Mouse (Mus musculus): ENCODE data around the gene Trim40. TPM values are rescaled to one million over a fixed set of nuclear protein-coding genes. Genes with fewer than 3 reads are reported as not detected.

Trim40 gene
- not detected in 2 replicates for polyA plus RNA-seq (2012)

DNA sequence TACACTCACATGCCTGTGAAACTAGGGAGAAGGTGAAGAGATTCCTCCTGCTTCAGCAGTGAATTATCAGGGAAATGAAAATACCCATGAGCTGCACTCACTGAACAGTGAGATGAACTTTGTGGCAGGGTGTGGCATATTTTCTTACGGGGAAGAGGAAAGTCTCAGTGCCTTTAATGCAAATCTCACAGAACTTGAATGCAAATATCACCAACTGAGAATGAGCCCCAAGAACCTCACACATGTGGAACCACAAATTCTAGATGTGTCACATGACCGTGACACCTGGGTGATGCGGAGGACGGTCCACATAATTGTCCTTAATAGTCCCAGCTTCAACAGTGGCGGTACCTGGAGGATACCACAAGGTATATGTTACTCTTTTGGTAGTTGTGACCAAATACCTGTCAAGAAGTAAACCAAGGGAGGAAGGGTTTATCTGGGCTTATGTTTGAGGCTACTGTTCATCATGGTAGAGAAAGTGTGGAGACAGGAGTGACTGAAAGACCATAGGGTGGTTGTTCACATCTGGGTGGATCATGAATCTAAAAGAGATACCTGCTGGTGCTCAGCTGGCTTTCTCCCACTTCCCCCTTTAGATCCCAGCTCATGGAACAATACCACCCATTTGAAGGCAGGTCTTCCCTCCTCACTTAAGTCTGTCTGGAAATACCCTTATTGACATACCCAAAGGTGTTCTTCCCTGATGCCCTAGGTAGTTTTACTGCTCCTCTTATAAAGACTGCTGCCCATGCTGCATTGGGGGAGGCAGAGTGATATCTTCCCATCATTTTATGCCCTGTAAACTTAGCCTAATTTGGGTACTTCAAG is at the start of gene Trim40:
TSS of gene Trim40 (minus strand) at position 51 of the 831 bp plus-strand sequence.
- Histone ChIP-seq H3K4me1 (ENCODE audit: control insufficient read depth) (no peaks in the 10 kb centered on the region; the same call in 1 of the 2 replicates), H3K27me3 (ENCODE audit: control insufficient read depth) (peaks cover 49% of the 10 kb centered on the region), H3K4me3 (replicated peaks) (no peak within 1 kb of the TSS), H3K36me3 (ENCODE audit: control insufficient read depth) (no peaks in the 10 kb centered on the region), H3K9me3 (ENCODE audit: control insufficient read depth, low read length) (no peaks in the 10 kb centered on the region)
- no peak for TF ChIP-seq TAL1 (IDR thresholded peaks at IDR 0.05; ENCODE audit: low read length)

DNA sequence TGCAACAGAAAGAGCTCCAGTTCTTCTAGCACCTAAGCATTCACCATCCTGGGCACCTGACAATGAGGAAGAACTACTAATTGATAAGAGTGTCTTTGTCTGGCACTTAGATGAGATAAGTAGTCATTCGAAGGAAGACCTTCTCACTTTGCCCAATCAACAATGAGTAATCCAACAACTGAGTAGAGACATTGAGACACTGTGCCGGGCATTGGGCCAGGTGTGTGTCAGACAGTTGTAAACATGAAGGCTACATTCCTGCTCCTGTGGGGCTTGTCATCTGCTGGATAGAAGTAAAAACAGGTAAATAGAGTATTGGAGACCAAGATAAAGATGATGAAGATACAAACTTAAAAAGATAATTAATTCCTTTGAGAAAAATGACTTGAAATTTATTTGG is 48.1 kb upstream of the Trim40 start:
- TF ChIP-seq GATA1 (IDR thresholded peaks at IDR 0.05; ENCODE audit: low read length), result no peak
- TF ChIP-seq TAL1 (IDR thresholded peaks at IDR 0.05; ENCODE audit: low read length), result no peak
- Histone ChIP-seq H3K36me3 (ENCODE audit: control insufficient read depth) (no peaks in the 10 kb centered on the region), H3K4me3 (replicated peaks) (no peak overlapping the region), H3K27me3 (ENCODE audit: control insufficient read depth) (peaks cover 35% of the 10 kb centered on the region), H3K9me3 (ENCODE audit: control insufficient read depth, low read length) (no peaks in the 10 kb centered on the region), H3K4me1 (ENCODE audit: control insufficient read depth) (no peaks in the 10 kb centered on the region)

DNA sequence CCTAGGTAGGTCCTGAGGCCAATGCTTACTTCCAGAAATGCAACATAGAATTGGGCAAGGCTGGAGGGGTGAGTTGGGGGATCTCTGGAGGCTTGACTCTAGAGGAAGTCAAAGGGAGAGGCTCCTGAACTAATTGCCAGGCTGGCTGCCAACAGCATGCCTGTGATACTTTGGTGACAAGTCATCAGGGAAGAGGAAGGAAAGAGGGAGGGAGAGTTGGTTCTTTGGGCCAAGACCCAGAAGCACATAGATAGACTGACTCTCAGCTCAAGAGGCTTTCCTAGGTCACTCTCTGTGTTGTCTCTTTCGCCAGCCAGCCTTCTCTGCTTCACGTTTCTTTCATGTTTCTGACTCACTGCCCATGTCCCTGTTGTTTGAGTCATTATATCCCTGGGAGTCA is 41.9 kb upstream of the Trim40 start:
- H3K27me3 ChIP-seq (ENCODE audit: control insufficient read depth), result no peaks in the 10 kb centered on the region

DNA sequence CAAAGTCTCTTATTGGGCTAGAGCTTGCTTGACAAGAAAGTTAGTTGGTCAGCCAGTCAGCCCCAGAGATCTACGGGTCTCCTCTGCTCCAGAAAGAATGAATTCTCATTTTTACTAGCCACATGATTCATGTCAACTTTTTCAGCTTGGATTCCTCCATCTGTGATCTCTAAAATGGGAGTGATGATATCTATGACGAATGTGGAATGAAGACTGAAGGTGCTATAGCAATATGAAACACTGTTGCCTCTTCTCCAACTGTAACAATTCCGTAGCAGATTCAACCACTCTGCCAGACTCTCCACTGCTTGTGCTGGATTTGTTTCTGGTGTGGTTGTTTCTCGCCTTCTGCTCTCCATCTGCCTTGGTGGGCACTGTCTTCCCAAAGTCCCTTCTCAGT is 41.2 kb upstream of the Trim40 start:
- Histone ChIP-seq H3K4me1 (ENCODE audit: control insufficient read depth) (no peaks in the 10 kb centered on the region), H3K9me3 (ENCODE audit: control insufficient read depth, low read length) (no peaks in the 10 kb centered on the region), H3K4me3 (replicated peaks) (no peak overlapping the region), H3K36me3 (ENCODE audit: control insufficient read depth) (no peaks in the 10 kb centered on the region), H3K27me3 (ENCODE audit: control insufficient read depth) (no peaks in the 10 kb centered on the region)
- no peak for TF ChIP-seq TAL1 (IDR thresholded peaks at IDR 0.05; ENCODE audit: low read length)
- no peak for TF ChIP-seq GATA1 (IDR thresholded peaks at IDR 0.05; ENCODE audit: low read length)

More for the DNA sequence above, 41.9 kb upstream of the Trim40 start:
- Histone ChIP-seq H3K4me1 (ENCODE audit: control insufficient read depth) (no peaks in the 10 kb centered on the region), H3K9me3 (ENCODE audit: control insufficient read depth, low read length) (no peaks in the 10 kb centered on the region), H3K36me3 (ENCODE audit: control insufficient read depth) (no peaks in the 10 kb centered on the region), H3K4me3 (replicated peaks) (no peak overlapping the region)
- no peak for TF ChIP-seq GATA1 (IDR thresholded peaks at IDR 0.05; ENCODE audit: low read length)

DNA sequence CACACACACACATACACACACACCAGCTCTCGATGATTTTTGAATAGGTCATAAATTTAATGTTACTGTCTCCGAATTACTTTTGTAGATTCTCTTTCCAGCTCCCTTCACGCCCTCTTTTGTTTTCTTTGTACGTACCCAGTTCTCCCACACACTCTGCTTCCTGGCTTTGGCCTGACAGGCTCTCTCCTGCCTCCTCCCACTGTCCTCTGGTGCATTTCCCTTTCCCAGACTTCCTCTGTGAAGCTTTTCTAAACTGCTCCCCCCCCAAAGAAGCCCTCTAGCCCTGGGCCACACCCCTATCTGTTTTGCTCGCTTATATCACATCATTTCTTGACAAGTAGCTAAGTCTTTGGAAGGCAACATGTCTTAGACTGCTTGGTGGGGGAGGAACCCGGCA is 40.3 kb upstream of the Trim40 start:
- no peaks in the 10 kb centered on the region for H3K36me3 ChIP-seq (ENCODE audit: control insufficient read depth)
- no peaks in the 10 kb centered on the region for H3K27me3 ChIP-seq (ENCODE audit: control insufficient read depth)
- H3K9me3 ChIP-seq (ENCODE audit: control insufficient read depth, low read length), result no peaks in the 10 kb centered on the region
- TF ChIP-seq GATA1 (IDR thresholded peaks at IDR 0.05; ENCODE audit: low read length) (no peak), TAL1 (IDR thresholded peaks at IDR 0.05; ENCODE audit: low read length) (no peak)
- H3K4me3 ChIP-seq (replicated peaks), result no peak overlapping the region
- no peaks in the 10 kb centered on the region for H3K4me1 ChIP-seq (ENCODE audit: control insufficient read depth)

DNA sequence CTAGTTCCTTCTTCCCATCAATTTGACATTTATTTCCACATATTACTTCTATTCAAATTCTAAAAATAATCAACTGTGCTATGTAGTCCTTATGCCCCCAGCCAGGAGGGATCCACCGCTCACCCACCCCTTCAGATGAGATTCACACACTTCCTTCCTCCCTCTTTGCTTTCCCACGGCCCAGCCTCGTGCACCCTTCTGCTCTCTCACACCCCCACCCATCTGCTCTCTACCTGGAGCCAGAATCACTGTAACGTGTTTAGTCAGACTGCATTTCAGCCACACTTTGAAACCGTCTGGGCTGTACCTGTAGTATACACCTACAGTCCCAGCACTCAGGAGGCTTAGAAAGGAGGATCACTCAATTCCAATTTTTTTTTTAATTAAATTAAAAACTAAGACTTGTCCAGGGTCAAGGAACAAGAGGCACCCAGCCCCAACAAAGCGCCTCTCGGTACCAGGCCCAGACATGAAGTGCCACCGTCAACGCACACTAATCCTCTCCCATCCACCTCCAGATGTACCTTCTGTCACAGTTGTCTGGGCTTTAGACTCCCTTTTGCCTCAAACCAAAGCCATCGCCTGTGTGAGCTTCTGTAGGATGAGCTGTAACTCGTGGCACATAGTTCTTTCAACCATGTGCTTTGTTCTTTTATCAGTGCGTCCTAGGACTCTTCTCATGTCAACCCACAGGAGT is 39.5 kb upstream of the Trim40 start:
- Histone ChIP-seq H3K36me3 (ENCODE audit: control insufficient read depth) (no peaks in the 10 kb centered on the region), H3K4me1 (ENCODE audit: control insufficient read depth) (no peaks in the 10 kb centered on the region), H3K9me3 (ENCODE audit: control insufficient read depth, low read length) (no peaks in the 10 kb centered on the region), H3K4me3 (replicated peaks) (no peak overlapping the region), H3K27me3 (ENCODE audit: control insufficient read depth) (no peaks in the 10 kb centered on the region)
- TF ChIP-seq GATA1 (IDR thresholded peaks at IDR 0.05; ENCODE audit: low read length) (no peak), TAL1 (IDR thresholded peaks at IDR 0.05; ENCODE audit: low read length) (no peak)

DNA sequence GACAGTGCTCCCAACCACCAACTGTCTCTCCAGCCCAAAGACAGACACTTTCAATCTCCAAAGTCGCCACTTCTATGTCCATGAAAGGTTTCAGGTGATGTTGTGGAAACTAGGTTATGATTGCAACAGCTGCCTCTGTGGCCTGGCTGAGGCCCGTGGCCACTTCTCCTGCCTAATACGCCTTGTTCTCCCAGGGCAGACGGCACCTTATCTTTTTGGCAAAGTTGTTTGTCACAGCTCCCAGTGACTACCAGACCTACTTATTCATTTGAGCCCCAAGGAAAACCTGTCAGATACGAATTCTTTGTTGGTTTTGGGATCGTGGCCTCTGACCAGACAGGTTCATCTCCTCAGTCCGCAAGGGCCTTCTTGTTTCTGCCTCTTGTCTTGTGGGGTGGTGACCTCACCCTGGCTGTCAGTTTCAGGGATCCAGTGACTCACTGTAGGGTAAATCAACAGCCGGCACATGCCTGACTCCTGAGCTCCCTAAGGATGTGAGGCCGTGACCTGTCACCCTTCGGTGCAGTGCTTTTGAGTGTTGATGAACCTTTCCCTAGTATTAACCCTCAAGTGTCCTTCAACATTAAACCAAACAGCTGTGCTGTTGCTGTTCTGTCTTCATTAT is 37.7 kb upstream of the Trim40 start:
- peaks cover 3% of the 10 kb centered on the region; the same call in 1 of the 2 replicates for H3K27me3 ChIP-seq (ENCODE audit: control insufficient read depth)
- H3K36me3 ChIP-seq (ENCODE audit: control insufficient read depth), result no peaks in the 10 kb centered on the region
- no peak for TF ChIP-seq GATA1 (IDR thresholded peaks at IDR 0.05; ENCODE audit: low read length)
- no peak for TF ChIP-seq TAL1 (IDR thresholded peaks at IDR 0.05; ENCODE audit: low read length)
- no peaks in the 10 kb centered on the region for H3K9me3 ChIP-seq (ENCODE audit: control insufficient read depth, low read length)
- no peak overlapping the region for H3K4me3 ChIP-seq (replicated peaks)
- H3K4me1 ChIP-seq (ENCODE audit: control insufficient read depth), result no peaks in the 10 kb centered on the region

DNA sequence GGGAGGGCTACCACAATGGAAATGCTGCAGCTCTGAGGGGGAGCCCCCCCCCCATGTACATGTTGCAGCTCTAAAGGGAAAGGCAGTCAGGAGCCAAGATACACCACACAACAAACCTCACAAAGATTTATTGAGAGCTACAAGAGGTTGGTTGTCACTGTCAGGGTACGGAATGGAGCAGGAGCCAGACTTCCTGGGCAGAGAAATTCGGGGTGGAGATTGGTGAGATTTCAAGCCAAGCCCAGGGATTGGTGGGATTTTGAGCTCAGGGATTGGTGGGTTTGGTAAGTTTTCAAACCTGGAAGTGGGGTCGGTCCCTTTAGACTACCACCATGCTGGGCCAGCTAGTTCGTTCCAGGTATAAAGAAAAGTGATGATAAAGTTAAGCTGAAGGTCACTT is 33.6 kb upstream of the Trim40 start:
- Histone ChIP-seq H3K4me1 (ENCODE audit: control insufficient read depth) (no peaks in the 10 kb centered on the region), H3K4me3 (replicated peaks) (no peak overlapping the region), H3K9me3 (ENCODE audit: control insufficient read depth, low read length) (no peaks in the 10 kb centered on the region), H3K27me3 (ENCODE audit: control insufficient read depth) (peaks cover 6% of the 10 kb centered on the region; the same call in 1 of the 2 replicates), H3K36me3 (ENCODE audit: control insufficient read depth) (no peaks in the 10 kb centered on the region)
- TF ChIP-seq GATA1 (IDR thresholded peaks at IDR 0.05; ENCODE audit: low read length), result no peak
- no peak for TF ChIP-seq TAL1 (IDR thresholded peaks at IDR 0.05; ENCODE audit: low read length)

DNA sequence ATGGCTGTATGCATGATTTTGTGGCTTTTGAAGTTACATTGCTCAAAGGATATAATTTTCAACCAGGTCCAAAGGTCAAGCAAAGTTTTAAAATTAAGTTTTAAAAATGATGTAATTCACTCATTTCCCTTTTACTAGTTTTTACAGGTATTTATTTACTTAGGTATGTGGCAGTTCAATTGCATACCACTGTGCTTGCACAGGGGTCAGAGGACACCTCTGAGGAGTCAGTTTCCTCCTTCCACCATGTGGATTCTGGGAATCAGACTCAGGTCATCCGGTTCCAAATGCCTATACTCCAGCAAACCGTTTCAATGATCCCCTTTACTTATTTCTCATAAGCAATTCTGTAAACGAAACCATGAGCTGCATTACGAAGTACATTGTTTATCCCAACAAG is 32.8 kb upstream of the Trim40 start:
- TF ChIP-seq GATA1 (IDR thresholded peaks at IDR 0.05; ENCODE audit: low read length) (no peak), TAL1 (IDR thresholded peaks at IDR 0.05; ENCODE audit: low read length) (no peak)
- H3K27me3 ChIP-seq (ENCODE audit: control insufficient read depth), result peaks cover 6% of the 10 kb centered on the region; the same call in 1 of the 2 replicates
- no peaks in the 10 kb centered on the region for H3K9me3 ChIP-seq (ENCODE audit: control insufficient read depth, low read length)
- no peak overlapping the region for H3K4me3 ChIP-seq (replicated peaks)
- H3K4me1 ChIP-seq (ENCODE audit: control insufficient read depth), result no peaks in the 10 kb centered on the region
- no peaks in the 10 kb centered on the region for H3K36me3 ChIP-seq (ENCODE audit: control insufficient read depth)
